Mouse (Mus musculus): ENCODE measurements at regions not wholly inside any gene's neighbourhood (a gene's known extent, or its start where the extent isn't known, plus 50 kb on each side); places are given as distances from the start of the nearest gene placed in this dataset.

DNA sequence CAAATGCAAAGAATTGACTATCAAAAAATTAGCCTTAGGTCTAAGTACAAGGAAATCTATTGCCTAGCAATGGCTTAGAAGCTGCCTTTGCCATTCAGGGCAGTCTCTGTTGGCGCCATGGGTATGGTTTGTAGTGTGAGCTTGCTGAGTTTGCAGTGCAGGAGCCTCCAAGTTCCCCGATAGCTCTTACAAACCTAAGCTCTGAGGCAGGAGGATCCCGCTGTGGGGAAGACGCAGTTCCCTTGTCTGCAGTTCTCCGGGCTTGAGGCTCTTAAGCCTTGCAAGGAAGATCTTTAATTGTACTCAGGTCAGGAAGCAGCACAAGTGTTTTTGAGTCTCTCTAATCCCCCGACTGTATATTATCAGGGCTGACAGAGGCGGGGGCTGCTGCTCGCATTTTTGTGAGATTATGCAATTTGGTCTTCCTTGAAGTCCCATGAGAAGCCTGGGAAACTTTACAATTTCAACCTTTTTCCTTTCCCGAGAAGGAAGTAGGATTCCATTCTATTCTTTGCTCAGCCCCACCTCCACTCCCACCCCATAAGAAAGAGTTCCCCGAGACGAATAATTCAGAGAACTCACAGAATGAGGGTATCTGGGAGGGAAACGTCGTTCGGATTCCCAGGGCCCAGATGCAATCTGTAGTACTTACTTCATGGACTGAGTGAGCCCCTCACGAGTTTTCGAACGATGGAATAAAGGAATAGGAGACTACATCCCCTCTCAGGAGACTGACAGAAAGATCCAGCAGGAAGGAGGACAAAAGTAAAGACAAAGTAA, 99.0 kb upstream of the Mark1 start:
- Histone ChIP-seq H3K27ac (ENCODE audit: low read depth, low read length) (peak overlapping the region; percentile 32; the same call in 1 of the 2 replicates), H3K36me3 (ENCODE audit: control insufficient read depth, insufficient read depth, low read length) (no peaks in the 10 kb centered on the region), H3K27me3 (ENCODE audit: control insufficient read depth, insufficient read depth, low read length) (no peaks in the 10 kb centered on the region), H3K4me1 (ENCODE audit: control insufficient read depth, insufficient read depth, low read length) (peaks cover 17% of the 10 kb centered on the region; the same call in 1 of the 2 replicates), H3K4me3 (ENCODE audit: low read depth, low read length) (no peak overlapping the region), H3K4me2 (peak overlapping the region; percentile 39), H3K9ac (ENCODE audit: low read depth, low read length) (no peak overlapping the region), H3K9me3 (replicated peaks; ENCODE audit: control insufficient read depth, low read length) (no peaks in the 10 kb centered on the region)
- ATAC-seq (replicated peaks; ENCODE audit: insufficient number of reproducible peaks, low FRiP score, low TSS enrichment) = no peak
- WGBS (ENCODE audit: insufficient replicate concordance) = 10% methylated on average over 17 of the region's 17 CpGs

DNA sequence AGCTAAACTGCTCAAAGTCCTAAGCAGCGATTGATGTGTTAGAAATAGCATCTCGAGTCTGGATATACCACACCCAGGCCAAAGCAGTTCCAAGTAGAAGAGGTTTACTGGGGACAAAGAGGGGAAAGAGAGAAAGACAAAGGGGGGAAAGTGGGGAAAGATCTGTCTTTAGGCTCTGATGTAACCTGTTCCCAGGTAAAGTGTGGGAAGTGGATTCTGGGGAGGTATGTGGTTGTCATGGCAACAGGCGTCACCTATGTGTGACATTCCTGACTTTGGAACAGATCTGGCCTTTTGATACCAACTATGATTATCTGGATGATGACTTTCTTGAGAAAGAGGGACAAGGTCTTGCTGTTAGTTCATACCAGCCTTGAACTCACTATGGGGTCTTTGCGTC, 97.4 kb upstream of the Mark1 start:
- 62% methylated on average over 4 of the region's 4 CpGs for WGBS (ENCODE audit: insufficient replicate concordance)
- H3K9me3 ChIP-seq (replicated peaks; ENCODE audit: control insufficient read depth, low read length) = no peaks in the 10 kb centered on the region
- H3K4me3 ChIP-seq (ENCODE audit: low read depth, low read length) = no peak overlapping the region
- H3K4me2 ChIP-seq = no peak overlapping the region
- H3K36me3 ChIP-seq (ENCODE audit: control insufficient read depth, insufficient read depth, low read length) = no peaks in the 10 kb centered on the region
- no peak overlapping the region for H3K9ac ChIP-seq (ENCODE audit: low read depth, low read length)
- ATAC-seq (replicated peaks; ENCODE audit: insufficient number of reproducible peaks, low FRiP score, low TSS enrichment) = no peak
- H3K27ac ChIP-seq (ENCODE audit: low read depth, low read length) = no peak overlapping the region
- H3K27me3 ChIP-seq (ENCODE audit: control insufficient read depth, insufficient read depth, low read length) = no peaks in the 10 kb centered on the region
- H3K4me1 ChIP-seq (ENCODE audit: control insufficient read depth, insufficient read depth, low read length) = peaks cover 23% of the 10 kb centered on the region; the same call in 1 of the 2 replicates

DNA sequence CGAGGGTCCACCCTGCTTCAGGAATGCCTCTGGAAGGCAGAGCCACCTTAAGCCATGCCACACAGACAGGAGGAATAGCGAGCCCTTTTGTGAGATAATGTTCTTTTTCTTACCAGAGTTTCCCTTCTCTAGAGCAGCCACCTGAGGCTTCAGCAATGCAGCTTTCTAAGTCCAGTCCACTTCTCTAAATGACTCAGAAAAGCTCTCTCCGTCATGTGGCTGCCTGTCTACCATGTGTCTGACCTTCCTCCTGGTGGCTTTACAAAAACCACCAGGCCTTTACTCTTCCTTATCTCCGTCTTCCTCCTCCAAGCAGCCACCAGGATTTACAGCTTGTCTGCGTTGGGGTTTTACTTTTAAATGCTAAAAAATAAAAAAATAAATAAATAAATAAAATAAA, 93.4 kb upstream of the Mark1 start:
- H3K27ac ChIP-seq (ENCODE audit: low read depth, low read length) = no peak overlapping the region
- no peak overlapping the region for H3K9ac ChIP-seq (ENCODE audit: low read depth, low read length)
- no peaks in the 10 kb centered on the region for H3K27me3 ChIP-seq (ENCODE audit: control insufficient read depth, insufficient read depth, low read length)
- WGBS (ENCODE audit: insufficient replicate concordance) = 74% methylated on average over 5 of the region's 5 CpGs
- no peak overlapping the region for H3K4me3 ChIP-seq (ENCODE audit: low read depth, low read length)
- H3K36me3 ChIP-seq (ENCODE audit: control insufficient read depth, insufficient read depth, low read length) = no peaks in the 10 kb centered on the region
- peaks cover 13% of the 10 kb centered on the region; the same call in 1 of the 2 replicates for H3K4me1 ChIP-seq (ENCODE audit: control insufficient read depth, insufficient read depth, low read length)
- no peaks in the 10 kb centered on the region for H3K9me3 ChIP-seq (replicated peaks; ENCODE audit: control insufficient read depth, low read length)
- H3K4me2 ChIP-seq = no peak overlapping the region
- no peak for ATAC-seq (replicated peaks; ENCODE audit: insufficient number of reproducible peaks, low FRiP score, low TSS enrichment)

DNA sequence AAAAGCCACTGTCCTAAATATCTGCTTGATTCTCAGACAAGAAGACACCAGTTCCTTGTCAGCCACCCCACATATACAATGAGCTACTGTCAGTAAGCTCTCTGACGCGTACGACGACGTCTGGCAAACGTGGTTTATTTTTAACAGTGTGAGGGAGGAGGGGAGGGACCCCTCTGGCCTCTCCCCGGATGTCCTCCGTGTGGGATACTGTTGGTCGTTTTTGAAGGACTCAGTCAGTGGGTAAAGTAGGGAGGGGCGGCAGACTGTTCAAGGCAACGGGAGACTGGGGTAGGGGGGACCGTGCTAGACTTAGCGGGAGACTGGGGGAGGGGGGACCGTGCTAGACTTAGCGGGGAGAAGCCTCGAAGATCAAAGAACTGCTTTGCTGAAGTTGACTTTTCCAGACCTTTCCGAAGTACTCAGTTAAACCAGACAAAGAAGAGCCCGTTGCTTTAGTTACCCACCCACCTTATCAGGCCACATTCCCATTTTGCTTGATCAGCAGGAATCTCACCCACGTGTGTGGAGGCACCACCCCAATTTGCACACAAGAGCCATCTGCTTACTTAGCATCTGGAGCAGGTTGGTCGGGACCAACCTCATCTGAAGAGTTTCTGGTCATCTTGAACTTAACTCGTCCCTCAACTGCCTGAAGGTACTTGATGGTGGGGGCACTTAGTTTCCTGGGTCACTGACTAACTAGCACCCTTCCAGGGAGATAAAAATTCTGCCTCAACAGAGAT, 92.6 kb upstream of the Mark1 start:
- Histone ChIP-seq H3K36me3 (ENCODE audit: control insufficient read depth, insufficient read depth, low read length) (no peaks in the 10 kb centered on the region), H3K4me1 (ENCODE audit: control insufficient read depth, insufficient read depth, low read length) (peaks cover 12% of the 10 kb centered on the region; the same call in 1 of the 2 replicates), H3K4me3 (ENCODE audit: low read depth, low read length) (no peak overlapping the region), H3K4me2 (peak overlapping the region; percentile 45), H3K27ac (ENCODE audit: low read depth, low read length) (no peak overlapping the region), H3K9me3 (replicated peaks; ENCODE audit: control insufficient read depth, low read length) (no peaks in the 10 kb centered on the region), H3K27me3 (ENCODE audit: control insufficient read depth, insufficient read depth, low read length) (no peaks in the 10 kb centered on the region), H3K9ac (ENCODE audit: low read depth, low read length) (no peak overlapping the region)
- peak; percentile 59; the same call in 1 of the 2 replicates for ATAC-seq (replicated peaks; ENCODE audit: insufficient number of reproducible peaks, low FRiP score, low TSS enrichment)
- WGBS (ENCODE audit: insufficient replicate concordance) = 24% methylated on average over 21 of the region's 21 CpGs

DNA sequence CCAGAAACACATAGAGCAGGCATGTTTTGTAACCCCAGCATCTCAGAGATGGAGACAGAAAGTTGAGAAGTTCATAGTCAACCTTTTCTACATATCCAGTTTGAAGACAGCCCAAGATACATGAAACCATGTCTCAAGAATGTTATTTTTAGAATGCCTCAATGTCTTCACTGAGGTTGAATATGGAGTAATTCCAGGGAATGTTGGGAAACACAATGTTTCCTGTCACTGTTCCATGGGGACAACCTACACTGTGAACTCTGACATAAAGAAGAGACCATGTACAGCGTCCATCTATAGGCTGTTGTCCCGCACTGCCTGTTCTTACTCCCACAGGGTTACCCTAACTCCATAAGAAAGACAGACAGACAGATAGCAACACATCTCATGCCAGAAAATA, 89.8 kb upstream of the Mark1 start:
- no peaks in the 10 kb centered on the region for H3K36me3 ChIP-seq (ENCODE audit: control insufficient read depth, insufficient read depth, low read length)
- no peak overlapping the region for H3K9ac ChIP-seq (ENCODE audit: low read depth, low read length)
- no peaks in the 10 kb centered on the region for H3K27me3 ChIP-seq (ENCODE audit: control insufficient read depth, insufficient read depth, low read length)
- no peak overlapping the region for H3K4me3 ChIP-seq (ENCODE audit: low read depth, low read length)
- WGBS (ENCODE audit: insufficient replicate concordance) = 79% methylated on average over 2 of the region's 2 CpGs
- no peak overlapping the region for H3K4me2 ChIP-seq
- peaks cover 12% of the 10 kb centered on the region; the same call in 1 of the 2 replicates for H3K4me1 ChIP-seq (ENCODE audit: control insufficient read depth, insufficient read depth, low read length)
- H3K27ac ChIP-seq (ENCODE audit: low read depth, low read length) = no peak overlapping the region
- no peak for ATAC-seq (replicated peaks; ENCODE audit: insufficient number of reproducible peaks, low FRiP score, low TSS enrichment)
- no peaks in the 10 kb centered on the region for H3K9me3 ChIP-seq (replicated peaks; ENCODE audit: control insufficient read depth, low read length)

DNA sequence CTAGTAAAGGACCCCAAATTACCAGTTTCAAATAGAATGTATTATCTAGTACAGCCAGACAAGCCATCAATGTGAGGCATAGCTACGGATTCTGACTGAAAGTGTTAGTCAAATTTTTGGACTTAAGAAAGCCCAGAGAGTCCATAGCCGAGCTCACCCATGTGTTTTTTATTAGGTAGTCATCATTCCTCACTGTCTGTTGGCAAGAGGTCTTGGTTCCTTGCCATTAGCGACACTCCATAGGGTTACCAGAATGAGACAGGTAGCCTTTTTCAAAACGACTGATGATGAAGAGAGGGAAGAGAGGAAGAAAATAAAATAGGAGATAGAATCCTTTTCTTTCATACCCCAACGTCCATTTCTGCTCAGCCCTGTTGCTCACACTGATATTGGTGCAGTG, 83.8 kb upstream of the Mark1 start:
- no peak overlapping the region for H3K27ac ChIP-seq (ENCODE audit: low read depth, low read length)
- H3K4me3 ChIP-seq (ENCODE audit: low read depth, low read length) = no peak overlapping the region
- no peak overlapping the region for H3K4me2 ChIP-seq
- H3K36me3 ChIP-seq (ENCODE audit: control insufficient read depth, insufficient read depth, low read length) = no peaks in the 10 kb centered on the region
- H3K4me1 ChIP-seq (ENCODE audit: control insufficient read depth, insufficient read depth, low read length) = no peaks in the 10 kb centered on the region
- no peaks in the 10 kb centered on the region for H3K27me3 ChIP-seq (ENCODE audit: control insufficient read depth, insufficient read depth, low read length)
- no peak overlapping the region for H3K9ac ChIP-seq (ENCODE audit: low read depth, low read length)
- WGBS (ENCODE audit: insufficient replicate concordance) = 67% methylated on average over 5 of the region's 5 CpGs
- H3K9me3 ChIP-seq (replicated peaks; ENCODE audit: control insufficient read depth, low read length) = no peaks in the 10 kb centered on the region
- no peak for ATAC-seq (replicated peaks; ENCODE audit: insufficient number of reproducible peaks, low FRiP score, low TSS enrichment)

DNA sequence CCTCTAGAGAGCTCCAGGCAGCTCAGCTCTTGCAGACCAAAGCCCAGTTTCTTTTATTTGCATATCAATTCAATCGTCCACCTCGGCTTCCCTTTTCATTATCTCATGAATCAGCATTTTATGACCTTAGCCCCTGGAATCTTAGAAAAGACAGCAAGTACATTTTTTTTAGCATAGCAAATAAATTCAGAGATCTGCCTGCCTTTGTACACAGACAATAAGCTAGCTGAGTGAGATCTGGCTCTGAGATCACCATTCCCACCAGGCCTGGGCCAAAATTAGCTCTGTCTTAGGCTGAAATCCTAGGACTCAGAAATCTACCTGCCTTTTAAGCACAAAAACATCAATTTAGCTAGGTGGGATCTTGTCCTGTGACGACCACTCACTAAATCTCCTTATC, 80.7 kb upstream of the Mark1 start:
- H3K27ac ChIP-seq (ENCODE audit: low read depth, low read length) = no peak overlapping the region
- H3K4me1 ChIP-seq (ENCODE audit: control insufficient read depth, insufficient read depth, low read length) = no peaks in the 10 kb centered on the region
- no peaks in the 10 kb centered on the region for H3K36me3 ChIP-seq (ENCODE audit: control insufficient read depth, insufficient read depth, low read length)
- H3K9me3 ChIP-seq (replicated peaks; ENCODE audit: control insufficient read depth, low read length) = no peaks in the 10 kb centered on the region
- no peak overlapping the region for H3K4me2 ChIP-seq
- WGBS (ENCODE audit: insufficient replicate concordance) = 49% methylated on average over 3 of the region's 3 CpGs
- no peak for ATAC-seq (replicated peaks; ENCODE audit: insufficient number of reproducible peaks, low FRiP score, low TSS enrichment)
- H3K9ac ChIP-seq (ENCODE audit: low read depth, low read length) = no peak overlapping the region
- no peaks in the 10 kb centered on the region for H3K27me3 ChIP-seq (ENCODE audit: control insufficient read depth, insufficient read depth, low read length)
- no peak overlapping the region for H3K4me3 ChIP-seq (ENCODE audit: low read depth, low read length)

DNA sequence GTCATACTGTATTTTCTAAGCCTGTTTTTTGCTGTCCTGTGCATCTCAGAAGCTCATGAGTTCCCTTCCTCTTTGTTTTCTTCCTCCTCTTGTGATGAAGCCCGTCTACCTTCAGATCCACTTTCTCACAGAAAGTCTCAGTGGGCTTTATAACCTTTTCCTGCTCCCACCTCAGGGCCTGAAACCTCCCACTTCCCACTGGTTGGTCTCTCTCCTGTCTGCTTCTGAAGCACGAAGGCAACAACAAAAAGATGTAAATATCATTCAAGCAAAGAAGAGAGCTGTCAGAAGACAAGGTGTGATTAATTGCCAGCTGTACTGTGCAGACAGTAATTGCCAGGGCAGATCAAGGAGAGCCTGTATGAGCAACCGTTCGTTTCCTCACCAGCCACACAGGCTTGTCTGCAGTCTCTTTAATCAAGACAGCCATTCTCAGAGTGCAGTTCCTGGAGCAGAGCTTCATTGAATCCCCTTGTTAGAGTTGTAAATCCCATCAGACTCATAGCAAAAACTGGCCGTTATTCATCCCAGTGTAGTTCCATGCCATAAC, 80.0 kb upstream of the Mark1 start:
- Histone ChIP-seq H3K9ac (ENCODE audit: low read depth, low read length) (no peak overlapping the region), H3K4me3 (ENCODE audit: low read depth, low read length) (no peak overlapping the region), H3K27me3 (ENCODE audit: control insufficient read depth, insufficient read depth, low read length) (no peaks in the 10 kb centered on the region), H3K36me3 (ENCODE audit: control insufficient read depth, insufficient read depth, low read length) (no peaks in the 10 kb centered on the region), H3K4me1 (ENCODE audit: control insufficient read depth, insufficient read depth, low read length) (no peaks in the 10 kb centered on the region), H3K9me3 (replicated peaks; ENCODE audit: control insufficient read depth, low read length) (no peaks in the 10 kb centered on the region), H3K27ac (ENCODE audit: low read depth, low read length) (no peak overlapping the region), H3K4me2 (no peak overlapping the region)
- 47% methylated on average over 5 of the region's 5 CpGs for WGBS (ENCODE audit: insufficient replicate concordance)
- ATAC-seq (replicated peaks; ENCODE audit: insufficient number of reproducible peaks, low FRiP score, low TSS enrichment) = no peak

All from heart, embryonic 11.5 days (tissue).